Mouse (Mus musculus): ENCODE measurements around the gene Olfr538. TPM values are rescaled to one million over a fixed set of nuclear protein-coding genes. Genes with fewer than 3 reads are reported as not detected.
"Not testable (repeated sequence)": the region's sequence is repeated elsewhere in the genome, so short reads cannot be mapped to it uniquely, and the experiment has no call there.

Olfr538 gene
- not detected for total RNA-seq (2021)

DNA sequence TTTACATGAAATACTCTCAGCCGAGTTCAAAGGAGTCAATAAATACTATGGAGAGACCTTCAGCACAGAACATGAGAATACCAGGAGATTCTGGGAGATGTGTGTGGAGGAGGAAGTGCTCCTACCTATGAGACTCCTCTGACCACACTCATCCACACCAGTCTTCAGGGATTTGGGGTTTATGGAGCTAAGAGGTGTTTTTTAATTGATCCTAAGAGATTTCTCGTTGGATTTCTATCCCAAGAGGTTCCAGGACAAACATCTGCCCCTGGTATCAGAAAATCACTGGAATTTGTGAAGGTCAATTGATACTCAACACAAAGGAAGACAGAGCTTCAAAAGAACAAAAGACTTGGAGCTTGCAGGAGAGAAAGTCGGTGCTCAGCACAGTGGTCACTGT is at the start of gene Olfr538:
Gene Olfr538 (plus strand): TSS at position 301 of the 400 bp plus-strand sequence.
- intact Hi-C loops (cut with DNase I), result no loop called here
- DNase-seq, result no peak

DNA sequence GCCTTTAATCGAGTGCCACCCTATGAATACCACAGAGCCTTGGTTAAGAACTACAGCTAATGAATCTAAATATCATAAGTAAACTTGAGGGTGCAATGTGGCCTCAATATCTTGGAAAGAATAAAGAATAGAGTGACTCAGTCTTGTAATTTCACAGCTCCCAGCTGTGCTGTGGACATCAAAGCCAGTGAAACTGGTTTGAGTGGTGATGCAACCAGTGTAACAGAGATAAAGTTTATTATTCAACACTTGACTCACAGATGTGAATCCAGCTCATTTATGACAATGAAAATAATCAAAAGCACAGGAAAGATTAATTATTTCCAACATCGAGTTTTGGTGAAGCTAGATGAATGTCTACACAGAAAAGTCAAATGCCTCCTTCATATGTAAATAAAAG is 27.9 kb upstream of the Olfr538 start:
- intact Hi-C loops (cut with DNase I), result no loop called here
- DNase-seq, result no peak

DNA sequence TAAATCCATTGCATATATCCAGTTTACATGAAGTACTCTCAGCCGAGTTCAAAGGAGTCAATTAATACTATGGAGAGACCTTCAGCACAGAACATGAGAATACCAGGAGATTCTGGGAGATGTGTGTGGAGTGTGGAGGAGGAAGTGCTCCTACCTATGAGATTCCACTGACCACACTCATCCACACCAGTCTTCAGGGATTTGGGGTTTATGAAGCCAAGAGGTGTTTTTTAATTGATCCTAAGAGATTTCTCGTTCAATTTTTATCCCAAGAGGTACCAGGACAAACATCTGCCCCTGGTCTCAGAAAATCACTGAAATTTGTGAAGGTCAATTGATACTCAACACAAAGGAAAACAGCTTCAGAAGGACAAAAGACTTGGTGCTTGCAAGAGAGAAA is 33.3 kb downstream of the Olfr538 start, which contains the start of gene Olfr46:
Gene Olfr46 (plus strand): TSS at position 301 of the 400 bp plus-strand sequence.
- intact Hi-C loops (cut with DNase I), result not testable (repeated sequence)

More for the DNA sequence above, 33.3 kb downstream of the Olfr538 start, which contains the start of gene Olfr46:
- DNase-seq, result not testable (repeated sequence)

Other genes starting within 250 kb of the Olfr538 start
- not detected for gene Olfr525, start 247.0 kb upstream of the Olfr538 start, total RNA-seq (2021)
- gene Olfr527, start 233.9 kb upstream of the Olfr538 start, total RNA-seq (2021), result not detected
- not detected for gene Olfr60, start 206.2 kb upstream of the Olfr538 start, total RNA-seq (2021)
- gene Olfr530, start 191.6 kb upstream of the Olfr538 start, total RNA-seq (2021), result not detected
- not detected for gene Olfr531, start 165.0 kb upstream of the Olfr538 start, total RNA-seq (2021)
- gene Olfr532, start 146.2 kb upstream of the Olfr538 start, total RNA-seq (2021), result not detected
- not detected for gene Olfr533, start 104.5 kb upstream of the Olfr538 start, total RNA-seq (2021)
- not detected for gene Olfr535, start 83.7 kb upstream of the Olfr538 start, total RNA-seq (2021)
- not detected for gene Olfr536, start 60.5 kb upstream of the Olfr538 start, total RNA-seq (2021)
- under 1 TPM in 1 of 2 experiments, not detected in 1; 0.10 TPM for gene Olfr46, start 33.4 kb downstream of the Olfr538 start, total RNA-seq (2021)
- not detected for gene Olfr61, start 61.1 kb downstream of the Olfr538 start, total RNA-seq (2021)
- gene Olfr53, start 78.6 kb downstream of the Olfr538 start, total RNA-seq (2021), result not detected
- gene Olfr539, start 92.0 kb downstream of the Olfr538 start, total RNA-seq (2021), result under 1 TPM; 0.02 to 0.08 TPM
- under 1 TPM; 0.06 to 0.08 TPM for gene Olfr45, start 114.1 kb downstream of the Olfr538 start, total RNA-seq (2021)
- not detected for gene Olfr541, start 129.4 kb downstream of the Olfr538 start, total RNA-seq (2021)
- gene Cyp2e1, start 195.9 kb downstream of the Olfr538 start, total RNA-seq (2021), result not detected
- under 1 TPM in 1 of 2 experiments, not detected in 1; 0.24 TPM for gene Syce1, start 220.0 kb downstream of the Olfr538 start, total RNA-seq (2021)